Mouse (Mus musculus) kidney, postnatal 0 days (tissue): ENCODE results near the gene Cfap46. TPM values are rescaled to one million over a fixed set of nuclear protein-coding genes. Genes with fewer than 3 reads are reported as not detected.

Experiments used
- ATAC-seq: fragments of 200-750 bp; cut with Nextera tagmentation; replicated peaks from 2 replicates; pipeline ENCODE4 v1.8.0; 2017; ENCODE audit warnings: low read depth, moderate number of reproducible peaks, moderate TSS enrichment, moderate library complexity; ENCODE audit not compliant: low FRiP score
- DNase-seq: peaks from one replicate; pipeline ENCODE4 v3.0.0-alpha.2; 2016; ENCODE audit warnings: low spot score
- H3K27ac ChIP-seq: fragments of 300-500 bp; sonication (generic); 2 replicates; pipeline ENCODE4 v1.5.1; 2014; ENCODE audit warnings: mild to moderate bottlenecking
- H3K27me3 ChIP-seq: fragments of 300-500 bp; sonication (generic); 2 replicates; pipeline ENCODE4 v1.6.1; 2014; ENCODE audit warnings: low read length, mixed read lengths; ENCODE audit not compliant: insufficient read depth
- H3K36me3 ChIP-seq: fragments of 300-500 bp; sonication (generic); 2 replicates; pipeline ENCODE4 v1.6.1; 2014; ENCODE audit warnings: low read length, mixed read lengths; ENCODE audit not compliant: insufficient read depth
- H3K4me1 ChIP-seq: fragments of 300-500 bp; sonication (generic); replicated peaks from 2 replicates; pipeline ENCODE4 v1.6.1; 2014; ENCODE audit warnings: antibody characterized with exemption, low read length, mixed read lengths; ENCODE audit not compliant: insufficient read depth
- H3K4me2 ChIP-seq: fragments of 300-500 bp; sonication (generic); 2 replicates; pipeline ENCODE4 v1.6.1; 2014; ENCODE audit warnings: mild to moderate bottlenecking, low read length, moderate library complexity, mixed read lengths
- H3K4me3 ChIP-seq: fragments of 300-500 bp; sonication (generic); replicated peaks from 2 replicates; pipeline ENCODE4 v1.5.1; 2014; ENCODE audit warnings: low read depth, low read length
- H3K9ac ChIP-seq: fragments of 300-500 bp; sonication (generic); 2 replicates; pipeline ENCODE4 v1.6.1; 2014; ENCODE audit warnings: low read depth, low read length
- H3K9me3 ChIP-seq: fragments of 300-500 bp; sonication (generic); replicated peaks from 2 replicates; pipeline ENCODE4 v1.6.1; 2016; ENCODE audit warnings: low read length, inconsistent platforms, mixed read lengths
- CTCF ChIP-seq: IDR thresholded peaks from 2 replicates; pipeline ENCODE4 v1.5.1; 2016; ENCODE audit warnings: antibody characterized with exemption, low read depth, mild to moderate bottlenecking, moderate library complexity
- whole genome bisulfite sequencing: fragments of 180-500 bp; shearing (Covaris S2); extraction: QIAGEN DNeasy Blood & Tissue Kit; methylation state at CpG from one replicate; pipeline ENCODE4 v1.1.7; 2014; 5-methylcytosine and 5-hydroxymethylcytosine counted together
- polyA plus RNA-seq: library from polyadenylated mRNA; unstranded; fragments of >200 nt; fragmentation: Nextera tagmentation; extraction: Ambion mirVana; gene quantifications from 2 replicates; pipeline ENCODE4 v1.2.1, GENCODE M21; 2015

The Cfap46 gene
- polyA plus RNA-seq, 1 experiment from 2014 or later: not detected

DNA sequence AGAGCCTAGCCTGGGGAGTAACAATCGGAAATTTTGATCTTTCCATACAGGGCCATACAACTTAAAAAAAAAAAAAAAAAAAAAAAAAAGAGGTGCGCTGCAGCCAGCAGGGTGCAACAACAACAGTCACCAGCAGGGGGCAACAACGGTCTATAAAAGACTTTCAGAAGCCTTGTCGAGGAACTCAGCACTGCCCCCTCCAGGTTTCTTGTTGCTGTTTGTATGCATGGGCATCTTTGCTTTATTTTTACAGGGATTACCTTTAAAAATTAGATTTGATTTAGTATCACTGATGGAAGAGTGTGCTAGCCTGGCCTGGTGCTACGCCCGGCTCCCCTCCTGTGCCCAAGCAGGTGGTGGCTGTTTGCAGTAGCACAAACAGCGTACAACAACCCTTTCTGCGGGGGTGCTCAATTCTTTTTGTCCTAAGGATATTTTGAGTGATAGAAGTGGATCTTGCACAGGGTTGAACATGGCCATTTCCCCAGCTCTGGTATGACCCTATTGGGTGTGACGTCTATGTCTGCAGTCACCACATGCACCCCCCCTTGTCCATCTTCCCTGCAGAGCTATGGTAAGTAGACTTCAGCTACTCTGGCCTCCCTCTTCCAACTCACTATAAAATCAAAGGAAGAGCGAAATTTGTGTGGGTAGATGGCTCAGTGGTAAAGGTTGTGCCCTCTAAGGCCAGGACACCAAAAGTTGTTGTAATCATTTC is 35.4 kb downstream of the Cfap46 start:
- H3K4me2 ChIP-seq: no peak overlapping the region
- no peak overlapping the region for H3K27ac ChIP-seq
- no peak overlapping the region for H3K4me3 ChIP-seq
- no peak overlapping the region for H3K9ac ChIP-seq
- DNase-seq: peak; percentile 97
- no peaks in the 10 kb centered on the region for H3K4me1 ChIP-seq
- 40% methylated on average over 10 of the region's 10 CpGs for WGBS
- no peaks in the 10 kb centered on the region for H3K9me3 ChIP-seq
- H3K36me3 ChIP-seq: no peaks in the 10 kb centered on the region
- H3K27me3 ChIP-seq: no peaks in the 10 kb centered on the region
- ATAC-seq: no peak
- peak; percentile 99 for TF ChIP-seq CTCF

DNA sequence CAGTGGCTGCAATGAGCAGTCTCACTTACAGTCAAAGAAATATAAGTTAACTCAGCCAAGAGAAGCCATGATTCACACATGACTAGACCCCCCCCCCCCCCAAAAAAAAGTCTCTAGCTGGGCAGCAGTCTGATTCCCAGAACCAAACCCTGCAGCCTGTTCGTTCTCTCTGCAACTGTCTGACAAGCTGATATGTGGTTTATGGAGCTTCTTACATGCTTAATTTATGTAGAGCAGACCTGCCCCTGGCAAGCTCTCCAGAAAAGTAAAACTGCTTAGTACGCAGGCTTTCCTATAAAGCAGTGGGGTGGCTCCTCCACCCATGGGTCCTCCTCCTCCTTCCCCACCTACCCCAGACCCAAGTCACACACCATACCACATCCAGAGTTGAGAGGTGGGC is 50.2 kb downstream of the Cfap46 start:
- ATAC-seq (no peak), DNase-seq (no peak)
- no peak overlapping the region for H3K27ac ChIP-seq
- WGBS: 19% methylated on average over 2 of the region's 2 CpGs
- H3K4me3 ChIP-seq: no peak overlapping the region
- no peak overlapping the region for H3K9ac ChIP-seq
- H3K9me3 ChIP-seq: no peaks in the 10 kb centered on the region
- no peak for TF ChIP-seq CTCF
- H3K36me3 ChIP-seq: no peaks in the 10 kb centered on the region
- H3K4me1 ChIP-seq: no peaks in the 10 kb centered on the region
- H3K27me3 ChIP-seq: no peaks in the 10 kb centered on the region
- H3K4me2 ChIP-seq: no peak overlapping the region

DNA sequence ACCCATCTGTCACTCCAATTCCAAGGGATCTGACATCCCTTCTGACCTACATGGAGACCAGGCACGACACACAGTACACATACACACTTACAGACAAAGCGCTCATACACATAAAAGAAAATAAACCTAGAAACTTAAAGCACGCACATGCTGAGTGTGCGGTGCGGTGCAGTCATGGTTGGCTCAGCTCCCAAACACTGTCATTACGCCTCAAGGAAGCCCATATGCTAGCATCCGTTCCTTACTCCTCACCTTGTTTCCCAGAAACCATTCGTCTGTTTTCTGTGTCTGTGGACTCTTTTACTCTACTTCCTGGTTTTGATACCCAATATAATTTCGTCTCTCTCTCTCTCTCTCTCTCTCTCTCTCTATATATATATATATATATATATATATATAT is 58.5 kb downstream of the Cfap46 start:
- DNase-seq (no peak), ATAC-seq (no peak)
- WGBS: 80% methylated on average over 9 of the region's 9 CpGs
- Histone ChIP-seq H3K9me3 (no peaks in the 10 kb centered on the region), H3K36me3 (no peaks in the 10 kb centered on the region), H3K4me1 (no peaks in the 10 kb centered on the region), H3K27ac (no peak overlapping the region), H3K9ac (no peak overlapping the region), H3K4me3 (no peak overlapping the region), H3K27me3 (no peaks in the 10 kb centered on the region), H3K4me2 (no peak overlapping the region)
- TF ChIP-seq CTCF: no peak

- Histone ChIP-seq H3K4me1 (no peaks in the 10 kb centered on the region), H3K9ac (no peak overlapping the region), H3K27ac (no peak overlapping the region), H3K9me3 (no peaks in the 10 kb centered on the region), H3K27me3 (no peaks in the 10 kb centered on the region), H3K4me3 (no peak overlapping the region), H3K4me2 (no peak overlapping the region), H3K36me3 (no peaks in the 10 kb centered on the region)
- WGBS: 83% methylated on average over 13 of the region's 13 CpGs
- DNase-seq (no peak), ATAC-seq (no peak)
- TF ChIP-seq CTCF: no peak
Observed at GRCm38 (mm10) chr7:139622568-139622967, 61.0 kb downstream of the Cfap46 start.

DNA sequence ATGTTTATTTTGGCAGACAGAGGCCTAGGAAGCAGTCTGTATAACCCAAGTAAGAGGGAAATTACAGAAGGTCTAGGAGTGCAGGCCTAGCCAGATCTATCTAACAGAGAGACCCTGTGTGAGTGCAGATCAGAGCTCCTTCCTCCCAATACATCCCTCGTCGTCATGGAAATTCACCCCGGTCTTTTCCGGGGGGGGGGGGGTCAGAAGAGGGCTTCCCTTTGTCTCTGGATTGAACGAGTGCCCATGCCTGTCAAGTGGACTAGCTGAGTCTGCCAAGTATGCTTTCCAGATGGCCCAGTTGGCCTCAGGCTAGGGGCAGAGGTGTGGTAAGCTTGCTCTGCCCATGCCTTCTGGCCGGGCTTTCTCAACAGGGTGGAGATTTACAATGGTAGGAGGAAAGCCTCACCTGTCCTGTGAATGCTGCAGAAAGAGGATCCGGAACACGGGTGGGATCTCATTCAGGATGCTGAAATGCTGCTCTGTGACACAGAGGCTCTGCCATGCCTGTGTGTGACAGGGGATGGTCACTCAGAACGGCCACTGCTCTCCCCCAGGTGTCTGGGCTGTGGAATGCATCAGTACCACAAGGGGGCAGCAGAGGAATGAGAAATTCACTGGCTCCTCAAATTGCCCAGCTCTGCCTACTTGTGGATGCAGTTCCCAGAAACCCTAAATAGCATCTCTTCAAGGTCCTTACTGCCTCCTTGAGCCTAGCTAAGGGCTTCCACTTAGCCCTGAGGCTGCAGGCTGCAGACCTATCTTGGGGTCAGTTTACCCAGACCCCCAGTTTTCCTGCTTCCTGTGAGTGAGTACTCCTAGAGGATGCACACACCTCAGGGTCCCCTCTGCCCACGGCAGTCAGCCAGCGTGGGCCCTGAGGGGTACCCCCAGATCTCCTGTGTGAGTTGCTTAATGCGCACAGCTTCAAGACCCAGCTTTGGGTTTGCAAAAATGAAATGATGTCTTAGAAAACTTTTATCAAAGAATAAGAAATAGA is 67.5 kb downstream of the Cfap46 start:
- Histone ChIP-seq H3K27ac (no peak overlapping the region), H3K9me3 (no peaks in the 10 kb centered on the region), H3K4me1 (no peaks in the 10 kb centered on the region), H3K4me2 (no peak overlapping the region), H3K4me3 (no peak overlapping the region), H3K36me3 (no peaks in the 10 kb centered on the region), H3K9ac (no peak overlapping the region), H3K27me3 (no peaks in the 10 kb centered on the region)
- peak; percentile 83 for DNase-seq
- no peak for ATAC-seq
- TF ChIP-seq CTCF: peak; percentile 83
- WGBS: 57% methylated on average over 12 of the region's 12 CpGs

- H3K4me2 ChIP-seq: no peak overlapping the region
- 78% methylated on average over 2 of the region's 2 CpGs for WGBS
- H3K27me3 ChIP-seq: no peaks in the 10 kb centered on the region
- no peak overlapping the region for H3K9ac ChIP-seq
- DNase-seq (no peak), ATAC-seq (no peak)
- no peaks in the 10 kb centered on the region for H3K9me3 ChIP-seq
- H3K36me3 ChIP-seq: no peaks in the 10 kb centered on the region
- no peak overlapping the region for H3K4me3 ChIP-seq
- no peaks in the 10 kb centered on the region for H3K4me1 ChIP-seq
- TF ChIP-seq CTCF: no peak
- no peak overlapping the region for H3K27ac ChIP-seq
Observed at GRCm38 (mm10) chr7:139610328-139610727, 73.3 kb downstream of the Cfap46 start.
